Mouse (Mus musculus) forebrain, postnatal 0 days (tissue): ENCODE measurements at regions not wholly inside any gene's neighbourhood (a gene's known extent, or its start where the extent isn't known, plus 50 kb on each side); places are given as distances from the start of the nearest gene placed in this dataset.

Experiments
- ATAC-seq: fragments of 200-750 bp; cut with Nextera tagmentation; 2 replicates; pipeline ENCODE4 v1.8.0; 2017; ENCODE audit warnings: mild to moderate bottlenecking, moderate library complexity
- DNase-seq: peaks from one replicate; pipeline ENCODE4 v3.0.0-alpha.2; 2015
- H3K27ac ChIP-seq: fragments of 300-500 bp; sonication (generic); 2 replicates; pipeline ENCODE4 v1.5.1; 2014; ENCODE audit warnings: low read depth, mild to moderate bottlenecking, antibody characterized with exemption, low read length, moderate library complexity, mixed read lengths
- H3K27me3 ChIP-seq: fragments of 300-500 bp; sonication (generic); 2 replicates; pipeline ENCODE4 v1.6.1; 2014; ENCODE audit warnings: mild to moderate bottlenecking, low read length, mixed read lengths; ENCODE audit not compliant: insufficient read depth
- H3K36me3 ChIP-seq: fragments of 300-500 bp; sonication (generic); 2 replicates; pipeline ENCODE4 v1.6.1; 2014; ENCODE audit warnings: mild to moderate bottlenecking, moderate library complexity; ENCODE audit not compliant: insufficient read depth
- H3K4me1 ChIP-seq: fragments of 300-500 bp; sonication (generic); 2 replicates; pipeline ENCODE4 v1.6.1; 2014; ENCODE audit warnings: antibody characterized with exemption; ENCODE audit not compliant: insufficient read depth
- H3K4me2 ChIP-seq: fragments of 300-500 bp; sonication (generic); 2 replicates; pipeline ENCODE4 v1.6.1; 2014; ENCODE audit warnings: low read depth, mild to moderate bottlenecking, moderate library complexity
- H3K4me3 ChIP-seq: fragments of 300-500 bp; sonication (generic); 2 replicates; pipeline ENCODE4 v1.5.1; 2014; ENCODE audit warnings: low read depth, low read length, mixed read lengths
- H3K9ac ChIP-seq: fragments of 300-500 bp; sonication (generic); 2 replicates; pipeline ENCODE4 v1.6.1; 2014; ENCODE audit warnings: mild to moderate bottlenecking
- H3K9me3 ChIP-seq: fragments of 300-500 bp; sonication (generic); 2 replicates; pipeline ENCODE4 v1.6.1; 2016; ENCODE audit warnings: low read length
- CTCF ChIP-seq: sonication (generic); IDR thresholded peaks from 2 replicates; pipeline ENCODE4 v1.5.1; 2016; ENCODE audit warnings: antibody characterized with exemption, control low read depth, low read depth
- WGBS: fragments of 180-500 bp; shearing (Covaris S2); extraction: QIAGEN DNeasy Blood & Tissue Kit; methylation state at CpG from one replicate; pipeline ENCODE4 v1.1.7; 2014; 5-methylcytosine and 5-hydroxymethylcytosine counted together

GRCm38 (mm10) chr4:38657560-38657959 lies 792.5 kb upstream of the 1700009N14Rik start:
- WGBS: 32% methylated on average over 2 of the region's 2 CpGs
- TF ChIP-seq CTCF: no peak
- H3K9me3 ChIP-seq: no peaks in the 10 kb centered on the region
- H3K4me1 ChIP-seq: no peaks in the 10 kb centered on the region
- ATAC-seq (no peak; the same call in 1 of the 2 replicates), DNase-seq (peak; percentile 0)
- H3K27me3 ChIP-seq: no peaks in the 10 kb centered on the region
- no peaks in the 10 kb centered on the region for H3K36me3 ChIP-seq
- H3K9ac ChIP-seq: no peak overlapping the region
- H3K4me2 ChIP-seq: no peak overlapping the region
- H3K4me3 ChIP-seq: no peak overlapping the region
- H3K27ac ChIP-seq: no peak overlapping the region
